9 mouse cellular contexts compared by ENCODE assay signal in the genomic region with DNA sequence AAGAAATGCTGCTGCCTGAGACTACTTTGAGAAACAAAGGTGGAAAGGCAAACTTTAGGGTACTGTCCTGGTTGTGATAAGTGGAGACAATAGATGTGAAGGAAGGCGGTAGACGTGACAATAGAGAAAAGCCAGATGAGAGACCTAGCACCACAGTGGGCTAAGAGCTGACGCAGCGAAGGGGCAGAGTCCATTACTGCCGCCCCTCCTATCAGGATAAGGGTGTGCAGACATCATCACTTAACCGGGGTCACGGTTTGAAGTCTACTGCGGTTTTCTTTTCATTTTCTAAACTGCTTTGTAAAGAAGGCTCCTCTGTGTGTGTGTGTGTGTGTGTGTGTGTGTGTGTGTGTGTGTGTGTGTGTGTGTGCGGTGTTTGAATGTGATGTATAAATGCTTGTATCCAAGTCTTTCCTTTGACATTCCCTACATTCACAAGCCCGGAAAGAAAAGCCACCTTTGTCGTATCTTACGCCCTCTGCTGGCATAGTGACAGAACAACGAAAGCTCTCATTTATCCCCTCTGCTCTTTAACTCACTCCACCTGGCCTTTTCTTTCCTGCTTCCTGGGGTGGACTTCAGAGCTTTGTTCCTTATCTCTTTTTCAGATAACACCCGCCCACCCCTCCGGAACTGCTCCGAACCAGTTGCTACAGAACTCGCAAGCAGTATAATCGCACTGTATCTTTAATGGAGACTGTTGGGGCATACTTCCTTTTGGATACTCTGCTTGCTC. TPM values are rescaled to one million over a fixed set of nuclear protein-coding genes. Genes with fewer than 3 reads are reported as not detected.
DNase-seq lines count a peak whose midpoint lies in the region; ATAC-seq and TF ChIP-seq lines count a peak whose summit lies in the region.
"Had no signal": no experiment of that assay in that cellular context is flagged by ENCODE, and none has a peak within 500 bp of the region (broad histone marks: within the 10 kb centered on the region; RNA-seq: fewer than 3 reads in every experiment).

No protein-coding gene starts in this region.

- H3K79me2 ChIP-seq in MEL (ENCODE audit: control insufficient read depth, insufficient read depth, low read length, poor library complexity) = no peaks in the 10 kb centered on the region

- H3K9me3 ChIP-seq in hindbrain, embryonic 11.5 days (ENCODE audit: control insufficient read depth, low read length) = no peaks in the 10 kb centered on the region
- H3K9me3 ChIP-seq in hindbrain, embryonic 13.5 days = no peaks in the 10 kb centered on the region
- H3K9me3 ChIP-seq in MEL (replicated peaks; ENCODE audit: insufficient read depth, low read length) = no peaks in the 10 kb centered on the region
- no peaks in the 10 kb centered on the region for H3K9me3 ChIP-seq in kidney, postnatal 0 days (replicated peaks; ENCODE audit: low read length)
- H3K9me3 ChIP-seq: neural tube, embryonic 13.5 days had no signal

- H3K27ac ChIP-seq in hindbrain, embryonic 11.5 days (ENCODE audit: low read depth, low read length) = no peak overlapping the region
- no peak overlapping the region for H3K27ac ChIP-seq in hindbrain, embryonic 13.5 days
- no peak overlapping the region for H3K27ac ChIP-seq in MEL (ENCODE audit: control insufficient read depth, low read depth, low read length)
- no peak overlapping the region for H3K27ac ChIP-seq in kidney, postnatal 0 days
- peak overlapping the region; percentile 37; the same call in 1 of the 2 replicates for H3K27ac ChIP-seq in olfactory bulb, adult 2 months (ENCODE audit: insufficient read depth, low read depth, low read length)
- H3K27ac ChIP-seq: neural tube, embryonic 13.5 days had no signal

- 43% methylated on average over 17 of the region's 18 CpGs for WGBS in hindbrain, embryonic 11.5 days
- WGBS in hindbrain, embryonic 13.5 days = 48% methylated on average over 17 of the region's 18 CpGs
- WGBS in kidney, postnatal 0 days = 57% methylated on average over 18 of the region's 18 CpGs
- 42% methylated on average over 18 of the region's 18 CpGs for WGBS in olfactory bulb, adult 2 months

- no peak for TF ChIP-seq POLR2A in MEL (IDR thresholded peaks at IDR 0.05; ENCODE audit: control insufficient read depth in 1 of 2, insufficient read depth in 1 of 2, low read depth in 1 of 2, low read length in 2 of 2, poor library complexity in 1 of 2)
- TF ChIP-seq POLR2A in olfactory bulb, adult 2 months (IDR thresholded peaks at IDR 0.05; ENCODE audit: insufficient read depth, low read depth, low read length) = no peak

- no peak overlapping the region for H3K9ac ChIP-seq in hindbrain, embryonic 11.5 days (ENCODE audit: low read depth, low read length)
- H3K9ac ChIP-seq in hindbrain, embryonic 13.5 days = no peak overlapping the region
- H3K9ac ChIP-seq in MEL (ENCODE audit: control insufficient read depth, low read depth, low read length, poor library complexity, severe bottlenecking) = no peak overlapping the region
- no peak overlapping the region for H3K9ac ChIP-seq in kidney, postnatal 0 days (ENCODE audit: low read depth, low read length)
- H3K9ac ChIP-seq: neural tube, embryonic 13.5 days had no signal

- peak in 1 of 2 experiments; percentile 16; a peak in 1 of 4 replicates for TF ChIP-seq EP300 in MEL (IDR thresholded peaks at IDR 0.05; ENCODE audit: low read depth in 1 of 2, low read length in 2 of 2)

- H3K4me3 ChIP-seq in hindbrain, embryonic 11.5 days (ENCODE audit: low read depth, low read length) = no peak overlapping the region
- no peak overlapping the region for H3K4me3 ChIP-seq in hindbrain, embryonic 13.5 days
- peak overlapping the region; percentile 4 to 19; a peak in 1 of 4 replicates for H3K4me3 ChIP-seq in MEL (ENCODE audit: control insufficient read depth in 1 of 2, insufficient read depth in 1 of 2, low read depth in 2 of 2, low read length in 2 of 2)
- H3K4me3 ChIP-seq in kidney, postnatal 0 days (replicated peaks; ENCODE audit: low read depth, low read length) = no peak overlapping the region
- no peak overlapping the region; the same call in 1 of the 2 replicates for H3K4me3 ChIP-seq in olfactory bulb, adult 2 months (ENCODE audit: insufficient read depth, low read depth, low read length)
- H3K4me3 ChIP-seq: neural tube, embryonic 13.5 days had no signal

- peak; percentile 29 to 52 (median 33); a peak in 4 of 6 replicates for TF ChIP-seq CTCF in MEL (IDR thresholded peaks at IDR 0.05 in 2 of 3, conservative IDR thresholded peaks at IDR 0.05 in 1 of 3; ENCODE audit: control insufficient read depth in 1 of 3, insufficient read depth in 1 of 3, low read depth in 2 of 3, low read length in 3 of 3, poor library complexity in 1 of 3, severe bottlenecking in 1 of 3)
- peak; percentile 56; the same call in 1 of the 2 replicates for TF ChIP-seq CTCF in kidney, postnatal 0 days (IDR thresholded peaks at IDR 0.05; ENCODE audit: low read depth)
- TF ChIP-seq CTCF in olfactory bulb, adult 2 months (IDR thresholded peaks at IDR 0.05; ENCODE audit: insufficient read depth, low read depth, low read length) = no peak

- no peaks in the 10 kb centered on the region for H3K4me1 ChIP-seq in hindbrain, embryonic 11.5 days (replicated peaks; ENCODE audit: control insufficient read depth, insufficient read depth, low read length)
- no peaks in the 10 kb centered on the region for H3K4me1 ChIP-seq in hindbrain, embryonic 13.5 days (replicated peaks)
- H3K4me1 ChIP-seq in MEL (ENCODE audit: control insufficient read depth in 1 of 2, insufficient read depth in 2 of 2, low read length in 2 of 2) = peaks cover 0 to 14% of the 10 kb centered on the region in 2 experiments; a peak in 3 of 4 replicates
- no peaks in the 10 kb centered on the region for H3K4me1 ChIP-seq in kidney, postnatal 0 days (replicated peaks; ENCODE audit: insufficient read depth, low read length)
- peaks cover 17% of the 10 kb centered on the region for H3K4me1 ChIP-seq in olfactory bulb, adult 2 months (ENCODE audit: control insufficient read depth, insufficient read depth, low read length)
- H3K4me1 ChIP-seq: neural tube, embryonic 13.5 days had no signal

- ATAC-seq in hindbrain, embryonic 11.5 days (ENCODE audit: low FRiP score) = no peak
- no peak for ATAC-seq in hindbrain, embryonic 13.5 days (ENCODE audit: low FRiP score)
- no peak for ATAC-seq in kidney, postnatal 0 days (replicated peaks; ENCODE audit: low FRiP score, low read depth)

- DNase-seq in hindbrain, embryonic 11.5 days (ENCODE audit: low spot score) = peak; percentile 33
- DNase-seq in MEL (ENCODE audit: low read depth, low spot score) = peak; percentile 56
- DNase-seq in embryo, embryonic 11 days = peak; percentile 54
- peak; percentile 36 for DNase-seq in kidney, postnatal 0 days (ENCODE audit: low spot score)
- DNase-seq in right cerebral cortex, postnatal 25 days = no peak
- DNase-seq in urinary bladder, adult 18-20 months (ENCODE audit: low spot score in 2 of 2) = no peak

- no peaks in the 10 kb centered on the region for H3K27me3 ChIP-seq in hindbrain, embryonic 11.5 days (ENCODE audit: control insufficient read depth, insufficient read depth, low read length)
- H3K27me3 ChIP-seq in hindbrain, embryonic 13.5 days = no peaks in the 10 kb centered on the region
- no peaks in the 10 kb centered on the region for H3K27me3 ChIP-seq in MEL (ENCODE audit: control insufficient read depth in 1 of 2, insufficient read depth in 2 of 2, low read length in 2 of 2)
- no peaks in the 10 kb centered on the region for H3K27me3 ChIP-seq in kidney, postnatal 0 days (ENCODE audit: insufficient read depth, low read length)
- H3K27me3 ChIP-seq: neural tube, embryonic 13.5 days had no signal

- TF ChIP-seq RAD21 in MEL (IDR thresholded peaks at IDR 0.05; ENCODE audit: low read depth, low read length) = peak; percentile 8

- H3K4me2 ChIP-seq in hindbrain, embryonic 11.5 days (replicated peaks; ENCODE audit: low read depth, low read length) = no peak overlapping the region
- no peak overlapping the region for H3K4me2 ChIP-seq in hindbrain, embryonic 13.5 days
- no peak overlapping the region for H3K4me2 ChIP-seq in kidney, postnatal 0 days (ENCODE audit: low read length)
- H3K4me2 ChIP-seq: neural tube, embryonic 13.5 days had no signal

- H3K36me3 ChIP-seq in hindbrain, embryonic 11.5 days (ENCODE audit: control insufficient read depth, insufficient read depth, low read length) = no peaks in the 10 kb centered on the region
- no peaks in the 10 kb centered on the region for H3K36me3 ChIP-seq in hindbrain, embryonic 13.5 days
- peaks cover 0 to 13% of the 10 kb centered on the region in 2 experiments; a peak in 2 of 4 replicates for H3K36me3 ChIP-seq in MEL (ENCODE audit: control insufficient read depth in 1 of 2, insufficient read depth in 2 of 2, low read length in 2 of 2)
- no peaks in the 10 kb centered on the region for H3K36me3 ChIP-seq in kidney, postnatal 0 days (ENCODE audit: insufficient read depth, low read length)
- H3K36me3 ChIP-seq: neural tube, embryonic 13.5 days had no signal

TF ChIP-seq in MEL, 35 proteins besides CTCF, POLR2A, EP300 and RAD21:
- TF ChIP-seq GATA1 (IDR thresholded peaks at IDR 0.05; ENCODE audit: low read depth, low read length) (0 out of 2 replicates have a peak, but pooled peaks have one; percentile 8), ZC3H11A (IDR thresholded peaks at IDR 0.05; ENCODE audit: low read depth, low read length) (0 out of 2 replicates have a peak, but pooled peaks have one; percentile 12), SMC3 (IDR thresholded peaks at IDR 0.05; ENCODE audit: low read depth, low read length) (peak; percentile 51), CHD2 (IDR thresholded peaks at IDR 0.05; ENCODE audit: low read length) (no peak)

RNA-seq across cellular contexts. Expression of gene Frmd7, which starts 17.7 kb away (rescaled TPM):
- 0.07 and 0.11 TPM in 2 replicates for polyA plus RNA-seq in hindbrain, embryonic 11.5 days (2014; fragmentation: Nextera tagmentation; extraction: Ambion mirVana)
- polyA plus RNA-seq in hindbrain, embryonic 13.5 days (2015; fragmentation: Nextera tagmentation; extraction: Ambion mirVana) = not detected in 2 replicates
- not detected in 2 replicates for total RNA-seq in MEL (2012; rRNA removed)
- polyA plus RNA-seq in MEL (2012; ENCODE audit: insufficient read depth in 1 of 2, insufficient read length in 2 of 2, low read depth in 1 of 2, low replicate concordance in 2 of 2, missing spikeins in 1 of 2) = not detected
- polyA plus RNA-seq in kidney, postnatal 0 days (2015; fragmentation: Nextera tagmentation; extraction: Ambion mirVana) = not detected in 2 replicates
- 193 TPM in 1 of 2 replicates, not detected in the other for polyA plus RNA-seq in olfactory bulb, adult 2 months (2012; ENCODE audit: insufficient read depth, insufficient read length, low replicate concordance, missing spikeins)

Comparison
In these comparisons a context has a peak if more than half of its experiments do, and no peak if none do; other contexts are left out.
1. DNase-seq: peak in hindbrain, embryonic 11.5 days (single experiment), MEL (single experiment), embryo, embryonic 11 days (single experiment) and kidney, postnatal 0 days (single experiment); none in right cerebral cortex, postnatal 25 days (single experiment) and urinary bladder, adult 18-20 months (0 of 2).
2. H3K4me3 ChIP-seq: peak in MEL (2 of 2); none in hindbrain, embryonic 11.5 days (single experiment), hindbrain, embryonic 13.5 days (single experiment), kidney, postnatal 0 days (single experiment) and olfactory bulb, adult 2 months (single experiment).
3. RNA of gene Frmd7, which starts 17.7 kb away (polyA plus RNA-seq): 193 TPM in olfactory bulb, adult 2 months; 0.07 to 0.11 TPM in hindbrain, embryonic 11.5 days, not detected in hindbrain, embryonic 13.5 days, not detected in kidney, postnatal 0 days and not detected in MEL; every median in the first group is over 10 times any median in the second.